Mouse (Mus musculus) adrenal gland, adult 2 months (tissue): ENCODE results near the gene Fibp. TPM values are rescaled to one million over a fixed set of nuclear protein-coding genes. Genes with fewer than 3 reads are reported as not detected.

Experiments
- DNase-seq: peaks from one replicate; pipeline ENCODE4 v3.0.0; 2021
- long read RNA-seq: library from polyadenylated mRNA; stranded (forward); transcript quantifications from one replicate; pipeline ENCODE4 v2.0.0, GENCODE M21; 2021
- polyA plus RNA-seq: library from polyadenylated mRNA; depleted of rRNA; stranded (reverse); fragments of >200 nt; gene quantifications from 2 replicates; pipeline ENCODE4 v1.2.3, GENCODE M21; 2012; rRNA removed
- total RNA-seq, 2 experiments: library from RNA; stranded (reverse); gene quantifications; 2 replicates each; pipeline ENCODE4 v1.2.3; 2021

Fibp gene
- total RNA-seq: 10 to 100 TPM; 85.1 to 94.8 TPM
- 89.9 and 95.9 TPM in 2 replicates for polyA plus RNA-seq
- long read RNA-seq, transcript Fibp-205 (10 exons, 1,209 nt): major isoform, 18 of 32 reads
- long read RNA-seq, partial matches to known transcripts: 6 of 32 reads
- long read RNA-seq, other reads (novel, unspliced or antisense): 6 of 32 reads

DNA sequence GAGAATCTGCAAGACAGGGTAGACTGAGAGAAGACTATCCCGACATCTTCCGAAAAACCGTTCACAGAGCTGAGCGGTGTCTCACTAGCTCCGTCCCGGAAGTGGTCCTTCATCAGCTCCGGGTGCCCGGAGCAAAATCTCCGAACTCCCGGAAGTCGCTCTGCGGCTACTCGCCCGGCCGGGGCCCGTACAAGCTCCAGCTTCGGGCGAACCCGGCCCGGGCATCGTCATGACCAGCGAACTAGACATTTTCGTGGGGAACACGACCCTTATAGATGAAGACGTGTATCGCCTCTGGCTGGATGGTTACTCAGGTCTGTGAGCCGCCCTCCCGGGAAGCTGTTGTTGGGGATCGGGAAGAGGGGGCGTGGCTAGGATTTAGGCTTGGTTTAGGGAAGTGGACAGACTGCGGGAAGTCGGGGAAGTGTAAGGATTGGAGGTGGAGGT is at the start of gene Fibp:
Gene Fibp, plus strand, starts transcription at position 151 of the 447 bp plus-strand sequence.
- peak; percentile 92 for DNase-seq

DNA sequence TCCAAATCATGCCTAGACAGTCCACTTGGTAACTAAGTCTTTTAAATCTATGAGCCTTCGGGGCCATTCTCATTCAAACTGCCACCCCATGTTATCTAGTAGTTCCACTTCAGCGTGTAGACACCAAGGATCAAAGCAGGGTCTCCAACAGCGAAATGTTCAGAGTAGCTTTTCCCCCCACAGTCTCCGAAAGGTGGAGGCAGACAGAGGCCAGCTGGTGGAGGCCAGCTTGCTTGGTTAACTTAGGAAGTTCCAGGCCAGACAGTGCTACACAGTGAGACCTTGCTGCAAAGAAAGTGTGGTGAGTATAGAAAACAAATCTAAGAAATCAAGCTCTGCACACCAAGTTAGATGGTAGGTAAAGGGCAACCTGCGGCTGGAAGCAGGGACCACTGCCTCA is 49.8 kb upstream of the Fibp start:
- no peak for DNase-seq

DNA sequence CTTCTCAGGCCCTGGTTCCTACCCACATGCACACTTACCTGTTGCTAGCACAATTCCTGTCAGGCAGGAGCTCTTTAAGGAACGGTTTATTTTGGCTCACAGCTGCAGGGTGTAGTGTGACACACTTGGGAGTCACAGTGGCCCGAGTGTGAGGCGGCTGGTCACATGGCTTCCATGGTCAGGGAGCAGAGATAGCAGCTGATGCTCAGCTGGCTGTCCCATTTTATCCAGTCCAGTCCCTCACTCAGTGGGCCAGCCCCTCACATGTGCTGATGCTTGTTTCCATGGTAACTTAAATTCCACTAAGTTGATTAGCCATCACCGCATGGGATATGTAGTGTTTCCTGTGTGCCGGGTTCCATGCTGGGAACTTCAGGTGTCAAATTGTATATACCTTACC is 48.5 kb upstream of the Fibp start:
- no peak for DNase-seq

DNA sequence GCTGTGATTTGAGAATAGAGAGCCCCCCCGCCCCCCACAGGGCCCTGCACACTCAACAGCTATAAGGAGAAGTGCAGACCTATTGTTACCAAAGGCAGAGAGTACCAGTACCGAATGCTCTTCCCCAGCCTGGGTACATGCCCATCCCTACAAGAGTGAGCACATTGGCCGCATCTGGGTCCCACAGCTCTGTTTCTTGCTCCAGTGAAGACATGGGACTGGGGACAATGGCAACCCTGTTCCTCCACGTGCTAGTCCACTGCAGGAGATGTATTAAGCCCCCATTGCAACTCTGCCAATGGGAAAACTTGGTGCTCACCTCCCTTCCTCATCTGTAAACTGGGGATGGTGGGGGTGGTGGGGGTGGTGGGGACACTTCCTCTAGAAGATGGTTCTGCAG is 46.6 kb upstream of the Fibp start:
- no peak for DNase-seq

DNA sequence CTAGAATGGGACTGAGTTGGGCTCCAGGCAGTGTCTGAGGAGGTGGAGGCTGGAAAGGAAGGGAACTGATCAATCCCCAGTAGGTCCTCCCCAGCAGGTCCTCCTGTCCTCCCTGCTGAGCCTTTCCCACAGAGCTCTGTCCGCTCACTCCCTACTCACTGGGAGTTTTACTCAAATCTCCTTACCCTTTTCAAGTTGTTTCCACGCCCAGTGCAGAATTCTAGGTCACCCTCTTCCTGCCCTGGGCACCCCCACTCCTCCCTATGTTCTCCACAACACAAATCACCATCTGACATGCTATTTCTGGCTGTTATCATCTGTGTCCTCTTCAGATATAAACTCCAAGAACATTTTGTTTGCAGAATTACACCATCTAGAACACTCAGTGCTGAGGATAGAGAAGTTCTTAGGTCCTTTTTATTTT is 45.9 kb upstream of the Fibp start:
- peak; percentile 51 for DNase-seq

DNA sequence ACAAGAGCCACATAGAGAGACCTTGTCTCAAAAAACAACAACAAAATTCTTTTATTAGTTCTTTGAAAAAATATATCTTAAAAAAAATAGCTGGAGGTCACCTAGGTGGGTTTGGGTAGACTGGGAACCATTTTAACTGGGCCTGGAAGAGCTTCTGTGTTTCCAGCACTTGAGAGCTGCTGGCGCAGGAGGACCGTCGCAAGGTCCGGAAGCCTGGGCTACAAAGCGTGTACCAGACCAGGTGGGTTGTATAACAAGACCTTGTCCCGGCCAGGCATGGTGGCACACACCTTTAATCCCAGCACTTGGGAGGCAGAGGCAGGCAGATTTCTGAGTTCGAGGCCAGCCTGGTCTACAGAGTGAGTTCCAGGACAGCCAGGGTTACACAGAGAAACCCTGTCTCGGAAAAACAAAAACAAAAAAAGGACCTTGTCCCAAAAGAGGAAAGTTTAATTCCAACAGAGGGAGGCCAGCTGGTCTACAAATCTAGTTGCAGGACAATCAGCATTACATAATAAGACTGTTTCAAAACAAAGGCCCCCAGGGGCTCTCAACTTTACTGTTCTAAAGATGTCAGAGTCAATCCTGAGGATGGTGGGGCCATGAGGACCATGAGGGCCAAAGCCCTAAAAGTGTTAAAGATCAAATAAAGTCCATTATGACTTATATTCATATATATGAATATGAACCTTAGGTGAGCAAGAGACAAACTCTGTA is 41.5 kb upstream of the Fibp start:
- no peak for DNase-seq

DNA sequence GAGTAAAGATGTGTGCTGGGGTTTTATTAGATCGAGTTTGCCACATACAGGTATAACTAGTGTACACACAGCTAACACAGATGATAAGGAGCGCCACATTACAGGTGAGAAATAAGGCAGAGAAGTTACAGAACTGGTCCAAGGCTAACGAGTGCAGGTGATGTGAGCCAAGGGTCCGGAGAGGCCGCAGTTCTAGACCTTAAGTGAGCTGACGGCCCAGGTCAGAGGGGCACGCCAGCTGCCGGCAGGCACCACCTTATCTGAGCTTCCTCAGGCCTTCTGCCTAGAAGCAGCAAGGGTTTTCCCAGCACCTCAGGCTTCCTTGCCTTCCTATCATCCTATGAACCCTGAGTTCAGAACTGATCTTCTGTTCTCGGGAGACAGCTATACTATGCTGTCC is 40.8 kb upstream of the Fibp start:
- no peak for DNase-seq

DNA sequence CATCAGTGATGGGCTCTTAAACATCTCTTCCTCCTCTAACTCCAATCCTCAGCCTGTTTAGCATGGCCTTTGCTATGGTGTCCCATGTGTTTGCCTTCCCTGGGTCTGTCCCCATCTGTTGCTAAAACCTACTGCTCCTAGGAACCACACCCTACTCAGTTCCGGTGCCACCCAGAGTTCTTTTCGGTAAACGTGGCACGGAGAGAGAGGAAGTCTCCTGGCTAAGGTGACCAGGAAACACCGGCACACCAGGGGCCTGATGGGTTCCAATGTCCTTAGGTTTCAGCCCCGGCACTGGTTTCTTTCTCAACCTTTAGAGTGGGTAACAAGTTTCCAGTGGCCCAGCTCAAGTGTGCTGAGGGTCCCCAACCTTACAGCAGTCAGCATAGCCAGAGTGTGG is 39.8 kb upstream of the Fibp start:
- no peak for DNase-seq

DNA sequence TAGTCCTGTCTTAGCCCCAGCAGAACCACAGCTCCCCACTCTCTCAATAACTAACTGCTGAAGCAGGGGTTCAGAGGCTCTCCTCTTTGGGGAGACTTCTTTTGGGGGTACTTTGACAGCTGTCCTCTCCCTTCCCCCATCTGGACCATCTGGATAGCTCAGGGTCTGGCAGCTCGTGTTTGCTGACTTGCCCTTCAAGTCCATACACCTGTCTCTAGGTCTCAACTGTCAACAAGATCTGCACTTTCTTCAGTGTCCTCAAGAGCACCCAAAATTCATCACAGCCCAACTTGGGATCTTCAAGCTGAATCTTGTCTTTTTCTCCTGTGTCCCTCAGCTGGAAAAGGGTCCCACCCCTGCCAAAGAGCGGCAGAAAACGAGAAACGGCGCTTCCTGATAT is 38.6 kb upstream of the Fibp start:
- DNase-seq: no peak

DNA sequence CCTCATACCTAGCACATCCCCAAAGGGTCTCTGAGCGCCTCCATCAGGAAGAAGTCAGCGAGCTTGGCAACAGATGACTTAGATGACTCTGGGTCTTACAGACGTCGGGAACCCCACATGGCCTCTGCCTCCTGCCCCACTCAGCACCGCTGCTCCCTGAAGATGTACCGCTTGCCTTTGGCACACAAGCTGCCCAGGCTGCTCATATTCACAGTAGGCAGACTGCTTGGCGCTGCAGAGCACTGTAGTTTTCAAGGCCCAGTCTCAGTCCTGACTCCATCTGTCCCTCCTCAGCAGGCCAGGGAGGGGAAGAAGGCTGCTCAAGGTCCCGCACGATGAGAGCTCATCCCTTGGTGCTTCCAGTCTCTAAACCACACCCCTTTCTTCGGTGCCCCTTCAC is 38.1 kb upstream of the Fibp start:
- DNase-seq: no peak

DNA sequence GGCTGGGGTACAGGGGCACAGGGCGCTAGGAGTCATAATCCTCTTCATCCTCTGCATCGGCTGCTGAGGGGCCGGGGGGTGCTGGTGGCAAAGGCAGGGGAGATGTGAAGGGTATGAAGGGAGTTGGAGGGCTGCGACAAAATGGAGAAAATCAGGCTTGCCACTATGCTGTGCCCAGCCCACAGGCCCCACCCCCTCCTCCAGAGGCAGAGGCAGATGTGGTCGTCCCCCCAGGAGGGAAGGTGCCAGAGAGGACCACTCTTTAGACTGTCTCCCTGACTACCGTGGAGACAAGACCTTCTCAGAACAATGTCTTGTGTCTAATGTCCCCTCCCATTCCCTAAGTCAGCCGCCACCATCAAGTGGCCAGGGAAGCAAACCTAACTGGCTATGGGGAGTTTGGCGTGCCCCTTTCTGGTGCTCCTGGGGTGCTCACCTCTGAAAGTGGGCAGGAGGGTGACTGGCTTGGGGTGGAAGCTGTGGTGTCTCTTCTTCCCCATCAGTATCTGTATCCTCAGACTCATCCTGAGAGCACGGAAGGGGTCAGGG is 37.4 kb upstream of the Fibp start:
- DNase-seq: no peak

DNA sequence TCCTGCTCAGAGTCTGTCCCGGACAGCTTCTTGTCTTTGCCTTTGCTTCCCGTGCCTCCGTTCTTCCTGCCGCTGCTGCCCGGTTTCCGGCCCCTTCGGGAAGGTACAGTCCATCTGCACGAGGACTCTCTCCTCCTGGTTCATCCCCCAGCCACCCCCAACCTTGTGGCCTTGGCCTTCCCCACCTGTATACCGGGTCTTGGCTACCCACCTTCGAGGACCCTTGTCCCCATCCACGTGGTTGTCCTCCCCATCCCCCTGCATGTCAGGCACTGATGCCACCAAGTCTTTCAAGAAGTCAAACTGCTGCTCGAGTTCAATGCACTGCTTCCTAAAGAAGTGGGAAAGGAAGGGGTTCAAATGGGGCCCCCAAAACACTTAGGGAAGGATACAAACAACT is 36.9 kb upstream of the Fibp start:
- no peak for DNase-seq

DNA sequence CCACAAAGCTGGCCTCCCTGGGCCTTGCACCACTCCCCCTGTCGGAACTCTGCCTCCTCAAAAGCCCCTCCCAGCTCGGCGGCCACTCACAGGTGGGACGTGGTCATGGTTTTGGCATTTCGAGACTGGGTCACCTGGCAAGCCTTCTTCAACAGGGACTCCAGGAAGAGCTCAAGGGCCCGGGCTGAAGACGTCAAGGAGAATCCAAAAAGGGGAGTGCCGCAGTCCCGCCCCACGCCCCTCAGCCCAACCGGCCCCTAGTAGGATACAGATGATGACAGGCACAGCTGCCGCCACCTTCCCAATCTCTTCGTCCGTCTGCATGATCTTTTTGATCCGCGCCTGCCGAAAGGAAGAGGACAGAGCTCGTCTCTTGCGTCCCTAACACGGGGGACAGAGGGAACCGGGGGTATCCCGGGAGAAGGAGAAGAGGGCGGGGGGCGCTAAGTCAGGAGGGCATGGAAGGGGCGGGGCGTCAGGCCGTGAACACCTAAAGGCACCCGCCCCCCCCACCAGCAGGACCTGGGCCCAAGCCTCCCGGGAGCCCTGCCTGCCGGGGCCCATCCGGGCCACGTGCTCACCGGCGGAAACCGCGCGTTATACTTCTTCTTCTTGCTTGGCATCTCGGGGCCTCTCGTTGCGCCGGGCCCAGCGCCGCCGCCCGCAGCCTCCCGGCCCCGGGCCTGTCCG is 36.2 kb upstream of the Fibp start:
- DNase-seq: no peak

DNA sequence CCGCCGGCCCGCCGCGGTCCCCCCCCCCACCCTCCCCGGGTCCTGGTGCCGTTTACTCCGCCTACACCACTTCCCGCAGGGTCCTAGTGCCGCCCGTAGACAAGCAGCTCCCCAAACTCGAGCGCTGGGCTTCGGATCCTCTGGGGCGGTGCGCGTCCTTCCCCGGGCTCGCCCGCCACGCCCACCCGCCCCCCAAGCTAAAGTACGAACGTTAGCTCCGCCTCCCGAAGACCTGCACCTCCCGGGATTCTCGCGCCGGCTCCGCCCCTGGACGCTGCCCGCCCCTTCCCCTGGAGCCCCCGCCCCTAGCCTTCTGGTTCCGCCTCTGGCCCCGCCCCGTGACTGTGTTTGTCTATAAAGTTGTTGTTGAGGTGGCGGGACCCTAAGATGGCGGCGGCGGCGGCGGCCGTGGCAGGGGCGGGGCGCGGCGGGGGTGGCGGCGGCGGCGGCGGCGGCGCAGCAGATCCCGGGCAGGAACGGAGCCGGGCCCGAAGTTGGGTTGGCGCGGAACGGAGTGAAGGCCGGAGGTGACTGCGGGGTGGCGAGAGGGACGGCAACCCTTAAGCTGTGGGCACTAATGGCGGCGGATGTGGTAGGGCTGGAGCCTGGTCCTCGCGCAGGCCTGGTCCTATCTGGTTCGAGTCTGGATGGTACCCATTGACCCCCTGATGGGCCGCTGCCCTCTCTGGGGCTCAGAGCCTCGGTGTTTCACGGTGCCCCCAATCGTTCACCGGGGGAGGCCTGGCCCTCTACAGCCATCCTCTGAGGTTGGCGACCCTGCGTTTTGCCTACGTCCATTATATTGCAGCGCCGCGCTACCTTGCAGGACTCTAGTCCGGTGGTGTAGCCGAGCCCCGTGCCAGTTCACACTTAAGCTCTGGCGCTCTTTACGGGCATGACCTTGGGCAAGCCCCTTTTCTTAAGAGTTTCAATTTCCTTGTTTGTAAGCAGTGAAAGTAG is 35.4 kb upstream of the Fibp start, which contains the start of the genes Drap1 and AI837181:
Gene Drap1, minus strand, starts transcription at position 198 of the 960 bp plus-strand sequence.
Gene AI837181, plus strand, starts transcription at position 363 of the 960 bp plus-strand sequence.
- peak; percentile 96 for DNase-seq

DNA sequence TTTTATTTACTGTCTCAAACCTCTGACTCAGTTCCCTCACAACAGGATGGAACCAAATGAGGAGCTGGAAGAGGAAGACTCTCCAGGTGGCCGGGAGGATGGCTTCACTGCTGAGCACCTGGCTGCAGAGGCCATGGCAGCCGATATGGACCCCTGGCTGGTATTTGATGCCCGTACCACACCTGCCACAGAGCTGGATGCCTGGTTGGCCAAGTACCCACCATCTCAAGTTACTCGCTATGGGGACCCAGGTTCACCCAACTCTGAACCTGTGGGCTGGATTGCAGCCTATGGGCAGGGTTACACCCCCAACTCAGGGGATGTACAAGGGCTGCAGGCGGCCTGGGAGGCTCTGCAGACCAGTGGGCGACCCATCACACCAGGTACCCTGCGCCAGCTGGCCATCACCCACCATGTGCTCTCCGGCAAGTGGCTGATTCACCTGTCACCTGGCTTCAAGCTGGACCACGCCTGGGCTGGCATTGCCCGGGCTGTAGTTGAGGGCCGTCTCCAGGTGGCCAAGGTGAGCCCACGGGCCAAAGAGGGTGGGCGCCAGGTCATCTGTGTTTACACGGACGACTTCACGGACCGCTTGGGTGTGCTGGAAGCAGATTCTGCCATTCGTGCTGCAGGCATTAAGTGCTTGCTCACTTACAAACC is 34.4 kb upstream of the Fibp start:
- no peak for DNase-seq

DNA sequence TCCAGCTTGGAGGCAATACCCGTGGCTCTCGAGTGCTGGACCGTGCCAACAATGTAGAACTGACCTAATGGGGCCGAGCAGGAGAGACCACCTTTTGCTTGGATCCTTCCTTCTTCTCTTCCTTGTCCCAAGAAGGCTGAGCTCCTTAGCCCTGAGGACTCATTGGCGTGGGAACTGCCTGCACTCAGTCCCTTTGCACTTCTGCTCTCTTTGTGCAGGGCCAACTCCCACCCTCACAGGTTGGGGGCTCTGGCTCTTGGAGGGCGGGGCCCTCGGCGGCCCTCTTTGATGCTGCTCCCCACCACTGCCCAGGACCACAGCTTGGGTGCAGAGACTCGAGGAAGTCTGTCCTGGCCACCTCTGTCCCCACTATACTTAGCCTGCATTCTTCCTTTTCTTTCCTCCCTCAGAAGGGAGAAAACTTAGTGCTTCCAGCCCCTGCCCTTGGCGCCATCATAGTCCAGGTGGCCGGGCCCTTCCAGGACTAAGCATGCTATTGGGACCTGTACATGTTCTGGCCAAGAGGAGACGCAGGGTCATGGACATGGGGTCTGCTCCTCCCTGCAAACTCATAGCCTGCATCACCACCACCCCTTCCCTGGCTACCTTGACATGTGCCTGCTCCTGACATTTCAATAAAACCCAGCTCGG is 33.6 kb upstream of the Fibp start:
- no peak for DNase-seq

DNA sequence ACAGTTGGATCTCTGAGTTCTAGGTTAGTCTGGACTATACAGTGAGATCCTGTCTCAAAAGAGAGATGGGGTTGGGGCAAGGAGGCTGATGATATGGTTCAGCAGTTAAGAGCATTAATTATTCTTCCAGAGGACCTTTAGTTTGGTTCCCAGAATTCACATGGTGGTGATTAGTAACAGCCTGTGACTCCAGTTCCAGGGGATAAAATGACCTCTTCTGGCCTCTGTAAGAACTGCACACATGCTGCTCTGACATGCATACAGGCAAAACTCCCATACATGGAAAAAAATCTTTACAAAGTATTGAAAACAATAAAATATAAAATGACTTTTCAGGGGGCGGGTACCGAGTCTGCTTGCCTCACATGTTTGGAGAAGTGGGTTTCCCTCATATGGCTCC is 32.3 kb upstream of the Fibp start:
- DNase-seq: no peak

DNA sequence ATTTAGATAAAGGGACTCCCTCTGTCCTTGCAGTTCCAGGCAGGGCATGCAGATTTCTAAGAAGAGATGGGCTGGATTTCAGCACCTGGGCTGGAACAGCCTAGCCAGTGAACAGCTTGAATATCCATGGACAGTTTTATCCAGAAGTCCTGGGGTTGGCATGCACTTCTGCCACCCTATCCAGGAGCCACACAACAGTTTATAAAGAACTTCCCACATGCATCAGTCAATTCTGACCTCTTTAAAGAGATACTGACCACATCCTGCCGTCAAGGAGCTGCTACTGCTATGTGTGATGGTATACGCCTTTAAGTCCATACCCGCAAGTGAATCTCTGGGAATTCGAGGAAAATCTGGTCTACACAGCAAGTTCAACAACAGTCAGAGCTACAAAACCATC is 31.2 kb upstream of the Fibp start:
- DNase-seq: no peak

DNA sequence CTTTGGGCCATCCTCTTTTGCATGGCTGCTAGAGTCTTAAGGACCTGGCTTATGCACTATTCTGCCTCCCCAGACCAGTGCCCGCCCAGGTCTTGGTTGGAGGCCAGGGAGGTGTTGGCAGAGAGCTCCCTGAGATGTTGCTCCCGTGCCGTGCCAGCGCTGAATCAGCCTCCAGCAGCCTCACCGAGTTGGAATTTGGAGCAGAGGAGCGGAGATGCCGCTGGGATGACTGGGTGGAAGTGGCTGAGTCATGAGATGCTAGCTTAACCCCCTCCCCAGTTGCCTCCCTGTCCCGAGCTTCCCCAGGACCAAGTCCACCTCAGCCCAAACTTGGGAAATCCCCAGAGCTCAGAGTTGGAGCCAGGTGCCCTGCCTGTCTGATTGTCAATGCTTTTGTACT is 30.6 kb upstream of the Fibp start:
- peak; percentile 94 for DNase-seq

DNA sequence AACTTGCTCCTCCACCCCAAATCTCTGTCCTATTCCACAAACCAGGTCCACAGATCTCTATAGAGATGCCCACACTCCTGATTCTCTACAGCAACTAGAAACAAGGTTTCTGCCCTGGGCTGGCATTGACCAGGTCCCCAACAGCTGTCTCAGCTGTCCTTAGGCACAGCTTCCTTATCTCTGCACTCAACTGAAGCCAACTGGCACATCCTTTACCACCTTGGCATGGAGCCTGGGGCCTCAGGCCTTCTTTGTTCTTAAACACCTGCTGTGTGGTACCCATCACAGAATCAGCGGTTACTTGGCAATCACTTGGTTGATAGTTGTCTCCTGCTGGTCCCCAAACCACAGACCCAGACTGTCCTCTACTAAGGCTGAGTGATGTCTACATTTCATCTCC is 30.0 kb upstream of the Fibp start:
- DNase-seq: no peak
